Mouse (Mus musculus): ENCODE measurements at regions not wholly inside any gene's neighbourhood (a gene's known extent, or its start where the extent isn't known, plus 50 kb on each side); places are given as distances from the start of the nearest gene placed in this dataset.

GRCm38 (mm10) chr1:13998178-13998708 is 2094.9 kb downstream of the 4930444P10Rik start:
- TF ChIP-seq MAX (IDR thresholded peaks at IDR 0.05; ENCODE audit: low read depth) = no peak
- no peak for TF ChIP-seq POLR2AphosphoS2 (IDR thresholded peaks at IDR 0.05; ENCODE audit: insufficient read length, low read depth)
- TF ChIP-seq USF1 (IDR thresholded peaks at IDR 0.05; ENCODE audit: low read depth) = no peak
- TF ChIP-seq POLR2A (IDR thresholded peaks at IDR 0.05; ENCODE audit: insufficient read length, low read depth) = no peak
- TF ChIP-seq SRF (IDR thresholded peaks at IDR 0.05; ENCODE audit: control insufficient read depth, insufficient read length, low read depth) = no peak
- no peak for TF ChIP-seq TCF3 (IDR thresholded peaks at IDR 0.05; ENCODE audit: insufficient read length, low read depth)
- TF ChIP-seq MYOG (IDR thresholded peaks at IDR 0.05; ENCODE audit: control insufficient read depth in 1 of 3, insufficient read depth in 1 of 3, insufficient read length in 2 of 3, low read depth in 2 of 3) = no peak
